Mouse (Mus musculus): Measurements from ENCODE around the gene Ralgps1.

GRCm38 (mm10) chr2:33342148-33342547, 29.1 kb downstream of the Ralgps1 start:
- TF ChIP-seq CTCF (IDR thresholded peaks at IDR 0.05; ENCODE audit: insufficient read depth, low read length) (no peak), POLR2A (IDR thresholded peaks at IDR 0.05; ENCODE audit: borderline replicate concordance, extremely low read depth, low read depth, low read length) (no peak)

Measured in lung, adult 2 months (tissue).